Mouse (Mus musculus) neural tube, embryonic 13.5 days (tissue): ENCODE data around the gene Adamts18. TPM values are rescaled to one million over a fixed set of nuclear protein-coding genes. Genes with fewer than 3 reads are reported as not detected.
"Not testable (repeated sequence)": the region's sequence is repeated elsewhere in the genome, so short reads cannot be mapped to it uniquely, and the experiment has no call there.

Experiments used
- ATAC-seq: fragments of 200-750 bp; cut with Nextera tagmentation; 2 replicates; pipeline ENCODE4 v1.8.0; 2017; ENCODE audit warnings: low read depth, mild to moderate bottlenecking, moderate TSS enrichment, moderate library complexity
- H3K27ac ChIP-seq: fragments of 300-500 bp; sonication (generic); replicated peaks from 2 replicates; pipeline ENCODE4 v1.5.1; 2015; ENCODE audit warnings: moderate library complexity, mild to moderate bottlenecking, inconsistent platforms
- H3K27me3 ChIP-seq: fragments of 300-500 bp; sonication (generic); 2 replicates; pipeline ENCODE4 v1.6.1; 2015; ENCODE audit warnings: mild to moderate bottlenecking, inconsistent platforms
- H3K36me3 ChIP-seq: fragments of 300-500 bp; sonication (generic); 2 replicates; pipeline ENCODE4 v1.6.1; 2015; ENCODE audit warnings: mild to moderate bottlenecking, inconsistent platforms
- H3K4me1 ChIP-seq: fragments of 300-500 bp; sonication (generic); replicated peaks from 2 replicates; pipeline ENCODE4 v1.6.1; 2015; ENCODE audit warnings: inconsistent platforms
- H3K4me2 ChIP-seq: fragments of 300-500 bp; sonication (generic); 2 replicates; pipeline ENCODE4 v1.6.1; 2015; ENCODE audit warnings: inconsistent platforms, mild to moderate bottlenecking, moderate library complexity
- H3K4me3 ChIP-seq: fragments of 300-500 bp; sonication (generic); 2 replicates; pipeline ENCODE4 v1.5.1; 2015; ENCODE audit warnings: mild to moderate bottlenecking, inconsistent platforms
- H3K9ac ChIP-seq: fragments of 300-500 bp; sonication (generic); 2 replicates; pipeline ENCODE4 v1.6.1; 2015; ENCODE audit warnings: moderate library complexity, mild to moderate bottlenecking, inconsistent platforms
- H3K9me3 ChIP-seq: fragments of 300-500 bp; sonication (generic); 2 replicates; pipeline ENCODE4 v1.6.1; 2016; ENCODE audit warnings: inconsistent platforms
- WGBS: fragments of 180-500 bp; shearing (Covaris S2); methylation state at CpG from one replicate; pipeline ENCODE4 v1.1.7; 2015; 5-methylcytosine and 5-hydroxymethylcytosine counted together
- polyA plus RNA-seq: library from polyadenylated mRNA; unstranded; fragments of >200 nt; fragmentation: Nextera tagmentation; extraction: Ambion mirVana; gene quantifications from 2 replicates; pipeline ENCODE4 v1.2.1, GENCODE M21; 2015

Adamts18 gene
- polyA plus RNA-seq, 1 experiment from 2014 or later, result 1.3 TPM

GRCm38 (mm10) chr8:113836892-113837569, 11.5 kb downstream of the Adamts18 start:
- Histone ChIP-seq H3K9me3 (no peaks in the 10 kb centered on the region), H3K4me3 (no peak overlapping the region), H3K4me2 (no peak overlapping the region), H3K9ac (no peak overlapping the region), H3K36me3 (no peaks in the 10 kb centered on the region), H3K27ac (no peak overlapping the region), H3K27me3 (no peaks in the 10 kb centered on the region), H3K4me1 (no peaks in the 10 kb centered on the region; the same call in 1 of the 2 replicates)
- ATAC-seq, result no peak
- 60% methylated on average over 8 of the region's 8 CpGs for WGBS

- no peak for ATAC-seq
- Histone ChIP-seq H3K4me3 (no peak overlapping the region), H3K27me3 (no peaks in the 10 kb centered on the region), H3K9ac (no peak overlapping the region), H3K27ac (no peak overlapping the region), H3K4me1 (no peaks in the 10 kb centered on the region; the same call in 1 of the 2 replicates), H3K4me2 (no peak overlapping the region), H3K36me3 (no peaks in the 10 kb centered on the region), H3K9me3 (no peaks in the 10 kb centered on the region)
- WGBS, result 69% methylated on average over 4 of the region's 4 CpGs
Measured at GRCm38 (mm10) chr8:113833644-113834043, 14.9 kb downstream of the Adamts18 start.

DNA sequence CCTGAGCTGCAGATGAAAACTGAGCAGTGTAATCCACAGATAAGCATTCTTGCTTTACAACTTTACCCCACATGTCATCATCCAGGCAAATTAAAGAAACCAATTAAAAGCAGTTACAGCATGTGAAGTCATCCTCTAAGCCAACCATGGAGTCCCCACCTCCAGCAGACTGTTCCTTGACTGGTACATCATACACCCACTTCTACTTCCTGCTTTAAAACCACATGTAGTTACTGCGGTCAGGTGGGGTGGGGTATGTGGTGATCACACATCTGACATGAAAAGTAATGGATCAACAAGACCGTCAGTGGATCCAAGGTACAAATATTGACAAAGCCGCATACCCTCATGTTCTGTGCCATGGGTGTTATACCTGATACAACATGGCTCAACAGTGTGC, 21.3 kb downstream of the Adamts18 start:
- H3K9me3 ChIP-seq, result no peaks in the 10 kb centered on the region
- no peak overlapping the region for H3K4me2 ChIP-seq
- no peaks in the 10 kb centered on the region for H3K27me3 ChIP-seq
- no peak overlapping the region for H3K9ac ChIP-seq
- H3K27ac ChIP-seq, result no peak overlapping the region
- no peak overlapping the region for H3K4me3 ChIP-seq
- H3K4me1 ChIP-seq, result no peaks in the 10 kb centered on the region
- WGBS, result 95% methylated on average over 3 of the region's 3 CpGs
- no peaks in the 10 kb centered on the region for H3K36me3 ChIP-seq
- ATAC-seq, result no peak

DNA sequence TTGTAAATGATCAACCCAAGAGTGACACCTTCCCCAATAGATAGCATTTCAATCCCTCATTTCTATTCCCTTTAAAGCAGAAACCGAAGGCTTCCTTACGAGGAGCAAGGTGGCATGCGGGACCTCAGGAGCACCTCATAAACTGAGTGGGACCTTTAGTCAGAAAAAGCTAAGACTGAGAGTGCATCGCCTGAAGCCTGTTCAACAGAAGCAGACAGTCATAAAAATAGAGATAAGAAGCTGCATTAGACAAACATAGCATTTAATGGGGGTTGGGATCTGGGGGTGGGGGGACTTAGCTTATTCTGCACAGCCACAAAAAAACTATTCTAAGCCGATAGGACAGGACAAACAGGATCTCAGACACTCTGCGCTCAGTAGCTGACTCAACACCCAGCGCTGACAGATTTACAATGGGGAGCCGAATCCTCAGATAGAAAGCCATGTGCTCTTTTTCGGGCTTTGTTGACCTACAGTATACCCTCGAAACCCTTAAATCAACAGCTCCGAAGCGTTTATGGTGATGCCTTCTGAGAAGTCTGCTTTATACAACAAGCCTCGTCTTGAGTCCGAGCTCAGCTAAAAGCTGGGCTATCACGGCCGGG, 27.5 kb downstream of the Adamts18 start:
- 53% methylated on average over 16 of the region's 16 CpGs for WGBS
- no peak for ATAC-seq
- Histone ChIP-seq H3K27me3 (no peaks in the 10 kb centered on the region), H3K36me3 (no peaks in the 10 kb centered on the region), H3K27ac (no peak overlapping the region), H3K4me3 (no peak overlapping the region), H3K9me3 (no peaks in the 10 kb centered on the region), H3K4me1 (0 out of 2 replicates have a peak, but pooled peaks cover 8% of the 10 kb centered on the region), H3K9ac (no peak overlapping the region), H3K4me2 (0 out of 2 replicates have a peak overlapping the region, but pooled peaks have one; percentile 16)

DNA sequence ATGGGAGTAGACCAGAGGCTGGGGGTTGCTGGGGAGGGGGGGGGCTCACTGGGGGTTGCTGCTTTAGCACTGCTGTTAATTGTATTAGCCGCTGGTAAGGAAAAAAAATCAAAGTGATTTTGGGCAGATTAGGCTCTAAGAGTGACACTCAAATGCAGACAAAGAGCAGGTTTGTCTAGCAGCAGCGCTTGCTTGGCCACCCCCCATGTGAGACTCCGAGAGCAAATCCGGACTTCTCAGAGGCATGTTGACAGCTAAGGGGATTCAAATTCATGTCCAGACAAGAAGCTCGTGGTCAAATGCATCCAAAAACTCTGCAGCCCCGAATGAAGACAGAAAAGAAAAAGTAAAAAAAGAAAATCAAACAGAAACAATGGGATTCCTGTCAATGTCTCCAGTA, 34.6 kb downstream of the Adamts18 start:
- H3K4me1 ChIP-seq, result no peaks in the 10 kb centered on the region
- WGBS, result 78% methylated on average over 6 of the region's 6 CpGs
- no peak overlapping the region for H3K9ac ChIP-seq
- H3K4me2 ChIP-seq, result no peak overlapping the region
- no peak for ATAC-seq
- H3K27ac ChIP-seq, result no peak overlapping the region
- no peaks in the 10 kb centered on the region for H3K9me3 ChIP-seq
- no peak overlapping the region for H3K4me3 ChIP-seq
- H3K36me3 ChIP-seq, result no peaks in the 10 kb centered on the region
- no peaks in the 10 kb centered on the region for H3K27me3 ChIP-seq

- ATAC-seq, result no peak
- H3K9ac ChIP-seq, result no peak overlapping the region
Measured at GRCm38 (mm10) chr8:113811521-113811920, 37.0 kb downstream of the Adamts18 start.

GRCm38 (mm10) chr8:113809929-113810328, 38.6 kb downstream of the Adamts18 start:
- no peak overlapping the region for H3K9ac ChIP-seq
- ATAC-seq, result no peak
- H3K36me3 ChIP-seq, result no peaks in the 10 kb centered on the region
- no peaks in the 10 kb centered on the region for H3K9me3 ChIP-seq
- H3K4me2 ChIP-seq, result no peak overlapping the region
- H3K27me3 ChIP-seq, result no peaks in the 10 kb centered on the region
- 66% methylated on average over 5 of the region's 5 CpGs for WGBS
- H3K4me1 ChIP-seq, result no peaks in the 10 kb centered on the region
- H3K4me3 ChIP-seq, result no peak overlapping the region
- no peak overlapping the region for H3K27ac ChIP-seq

More at GRCm38 (mm10) chr8:113811521-113811920, 37.0 kb downstream of the Adamts18 start:
- Histone ChIP-seq H3K4me1 (no peaks in the 10 kb centered on the region), H3K27ac (no peak overlapping the region), H3K4me2 (no peak overlapping the region), H3K27me3 (no peaks in the 10 kb centered on the region), H3K9me3 (no peaks in the 10 kb centered on the region), H3K36me3 (no peaks in the 10 kb centered on the region), H3K4me3 (no peak overlapping the region)
- 87% methylated on average over 4 of the region's 4 CpGs for WGBS

DNA sequence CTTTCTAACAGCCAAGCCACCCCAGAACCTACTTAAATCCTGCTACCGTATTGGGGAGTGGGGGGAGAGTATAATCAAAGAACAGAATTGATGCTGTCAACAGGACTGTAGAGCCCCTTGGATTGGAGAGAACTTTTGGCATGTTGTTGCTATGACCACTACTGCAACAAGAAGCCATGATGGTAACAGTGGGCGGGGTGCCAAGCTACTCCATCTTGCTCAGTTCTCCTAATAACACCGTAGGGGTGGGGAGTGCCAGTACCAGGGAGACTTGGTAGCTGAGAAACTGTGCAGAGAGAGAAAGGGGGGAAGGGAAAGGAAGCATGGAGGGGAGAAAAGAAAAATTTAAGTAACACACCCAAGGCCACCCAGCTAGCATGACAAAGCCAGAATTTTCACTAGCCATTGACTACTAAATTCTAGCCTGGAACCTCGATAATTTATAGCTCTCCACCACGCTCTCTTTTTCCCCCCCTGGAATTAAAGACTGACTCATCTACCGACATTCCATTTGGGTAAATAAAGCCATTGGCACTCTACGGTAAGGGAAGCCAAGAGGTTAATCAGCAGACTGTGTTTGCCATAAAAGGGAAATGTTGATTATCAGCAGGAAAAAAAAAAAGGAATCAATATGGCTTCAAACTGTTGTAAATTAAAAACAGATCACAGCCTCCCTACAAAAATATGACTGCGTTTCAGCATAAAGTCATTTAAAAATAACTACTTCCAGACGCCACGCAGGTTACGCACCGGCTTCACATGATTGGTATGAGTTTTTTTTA, 44.5 kb downstream of the Adamts18 start:
- Histone ChIP-seq H3K36me3 (no peaks in the 10 kb centered on the region), H3K9ac (no peak overlapping the region), H3K27ac (no peak overlapping the region), H3K27me3 (no peaks in the 10 kb centered on the region), H3K9me3 (no peaks in the 10 kb centered on the region), H3K4me1 (no peaks in the 10 kb centered on the region), H3K4me2 (no peak overlapping the region), H3K4me3 (no peak overlapping the region)
- 73% methylated on average over 12 of the region's 12 CpGs for WGBS
- ATAC-seq, result no peak

- H3K9ac ChIP-seq, result no peak overlapping the region
- no peak overlapping the region for H3K27ac ChIP-seq
- 77% methylated on average over 5 of the region's 5 CpGs for WGBS
- no peaks in the 10 kb centered on the region for H3K36me3 ChIP-seq
- H3K4me1 ChIP-seq, result no peaks in the 10 kb centered on the region
- H3K4me2 ChIP-seq, result no peak overlapping the region
- no peak overlapping the region for H3K4me3 ChIP-seq
- no peaks in the 10 kb centered on the region for H3K27me3 ChIP-seq
- no peak for ATAC-seq
- no peaks in the 10 kb centered on the region for H3K9me3 ChIP-seq
Measured at GRCm38 (mm10) chr8:113801551-113801950, 47.0 kb downstream of the Adamts18 start.

DNA sequence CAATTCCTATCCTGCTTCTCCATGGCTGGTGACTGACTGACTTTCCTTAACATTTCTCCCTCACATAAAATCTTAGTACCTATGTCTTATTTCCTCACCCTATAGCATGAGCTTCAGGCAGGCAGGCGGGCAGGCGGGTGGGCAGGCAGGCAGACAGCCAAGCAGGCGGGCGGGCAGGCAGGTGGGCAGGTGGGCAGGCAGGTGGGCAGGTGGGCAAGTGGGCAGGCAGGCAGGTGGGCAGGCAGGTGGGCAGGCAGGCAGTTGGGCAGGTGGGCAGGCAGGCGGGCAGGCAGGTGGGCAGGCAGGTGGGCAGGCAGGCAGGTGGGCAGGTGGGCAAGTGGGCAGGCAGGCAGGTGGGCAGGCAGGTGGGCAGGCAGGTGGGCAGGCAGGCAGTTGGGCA, 48.0 kb downstream of the Adamts18 start:
- not testable (repeated sequence) for H3K27me3 ChIP-seq, H3K9me3 ChIP-seq, H3K4me2 ChIP-seq, H3K4me1 ChIP-seq, H3K9ac ChIP-seq, ATAC-seq, H3K36me3 ChIP-seq, H3K27ac ChIP-seq, H3K4me3 ChIP-seq
- WGBS, result no CpG with 5 or more reads among the region's 5 CpGs

GRCm38 (mm10) chr8:113799550-113799949, 49.0 kb downstream of the Adamts18 start:
- WGBS, result no CpG with 5 or more reads among the region's 5 CpGs
- Histone ChIP-seq H3K4me1 (no peaks in the 10 kb centered on the region), H3K27me3 (no peaks in the 10 kb centered on the region), H3K4me3 (no peak overlapping the region), H3K27ac (no peak overlapping the region), H3K9me3 (no peaks in the 10 kb centered on the region), H3K9ac (no peak overlapping the region), H3K4me2 (no peak overlapping the region), H3K36me3 (no peaks in the 10 kb centered on the region)
- ATAC-seq, result no peak

GRCm38 (mm10) chr8:113791856-113792255, 56.7 kb downstream of the Adamts18 start:
- Histone ChIP-seq H3K27me3 (no peaks in the 10 kb centered on the region), H3K36me3 (no peaks in the 10 kb centered on the region), H3K4me3 (no peak overlapping the region), H3K9ac (no peak overlapping the region), H3K9me3 (no peaks in the 10 kb centered on the region), H3K27ac (no peak overlapping the region), H3K4me1 (no peaks in the 10 kb centered on the region), H3K4me2 (no peak overlapping the region)
- ATAC-seq, result no peak
- no CpG with 5 or more reads among the region's 13 CpGs for WGBS
